Mouse (Mus musculus) layer of hippocampus, adult 11-12 months (tissue): ENCODE results near the gene Cyyr1.
"Not testable (repeated sequence)": the region's sequence is repeated elsewhere in the genome, so short reads cannot be mapped to it uniquely, and the experiment has no call there.

Experiments
- DNase-seq: peaks from one replicate; pipeline ENCODE4 v3.0.0; 2022; ENCODE audit warnings: low spot score

Gene Cyyr1

GRCm38 (mm10) chr16:85553297-85553696 is at the start of gene Cyyr1:
Gene Cyyr1, minus strand, starts transcription at chr16:85553397.
- not testable (repeated sequence) for DNase-seq

DNA sequence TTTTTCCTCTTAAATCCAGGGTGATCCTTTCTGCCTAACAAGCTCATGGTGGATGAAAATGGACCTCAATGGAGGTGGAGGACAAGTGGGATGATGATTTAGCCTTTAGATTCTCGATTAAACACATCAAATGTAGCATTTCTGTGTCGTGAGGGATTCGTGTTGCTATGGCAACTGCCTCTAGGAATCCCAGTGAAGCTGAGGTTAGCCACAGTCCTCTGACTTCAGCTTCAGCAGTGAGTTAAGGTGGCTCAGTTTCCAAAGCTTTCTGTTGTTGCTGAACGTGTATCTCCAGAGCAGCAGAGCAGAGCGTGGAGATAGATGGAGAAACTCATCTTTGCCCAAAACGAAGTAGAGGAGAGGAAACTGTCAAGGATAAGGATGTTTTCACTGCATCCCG is 35.6 kb upstream of the Cyyr1 start:
- no peak for DNase-seq

DNA sequence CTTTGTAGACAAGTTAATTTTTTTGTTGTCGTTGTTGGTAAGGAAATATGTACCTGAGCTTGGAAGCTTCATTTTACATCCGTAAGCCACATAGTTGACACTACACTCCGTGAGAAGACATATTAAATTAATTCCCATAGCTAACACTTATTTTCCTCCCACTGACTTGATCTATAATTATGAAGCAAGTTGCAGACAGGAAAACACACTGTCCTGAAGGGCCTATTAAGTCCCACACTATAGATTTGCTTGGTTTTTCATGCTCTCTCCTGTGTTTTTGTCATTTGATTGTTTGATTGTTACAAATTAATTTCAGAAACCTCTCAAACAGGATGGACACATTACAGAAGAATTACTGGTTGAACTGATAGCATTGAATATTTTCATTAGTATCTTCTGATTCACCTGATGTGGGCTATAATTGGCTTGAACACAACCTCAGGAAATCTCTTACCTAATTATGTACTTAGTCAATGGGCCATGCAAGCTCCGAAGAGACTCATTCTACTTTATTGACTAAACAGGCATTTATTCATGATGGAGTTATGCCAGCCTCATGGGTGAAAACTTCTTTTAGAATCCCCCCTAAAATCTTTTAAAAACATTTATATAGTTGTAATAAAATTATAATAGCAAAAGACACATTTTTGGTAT is 34.5 kb upstream of the Cyyr1 start:
- DNase-seq: no peak

- DNase-seq: no peak
These were observed 13.3 kb upstream of the Cyyr1 start for GRCm38 (mm10) chr16:85566474-85566873.

DNA sequence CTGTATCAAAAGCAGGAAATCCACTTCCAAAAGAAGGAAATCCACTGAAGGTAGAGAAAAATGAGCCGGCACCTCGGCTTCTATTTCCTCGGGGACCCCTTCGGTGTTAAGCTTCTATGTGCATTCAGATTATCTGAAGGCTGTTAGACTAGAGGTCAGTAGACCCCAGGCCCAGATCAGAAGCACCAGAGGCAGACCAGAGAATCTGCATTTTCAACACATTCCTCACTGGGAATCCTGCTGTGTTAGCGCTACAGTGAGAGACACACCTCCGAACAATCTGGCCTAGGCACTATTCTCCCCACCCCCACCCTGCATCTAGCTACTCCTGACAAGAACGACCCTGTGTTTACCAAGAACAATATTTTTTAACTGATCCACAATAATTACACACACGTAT is 641 bp upstream of the Cyyr1 start:
- no peak for DNase-seq

GRCm38 (mm10) chr16:85551976-85552375 is 1.2 kb downstream of the Cyyr1 start:
- DNase-seq: not testable (repeated sequence)

DNA sequence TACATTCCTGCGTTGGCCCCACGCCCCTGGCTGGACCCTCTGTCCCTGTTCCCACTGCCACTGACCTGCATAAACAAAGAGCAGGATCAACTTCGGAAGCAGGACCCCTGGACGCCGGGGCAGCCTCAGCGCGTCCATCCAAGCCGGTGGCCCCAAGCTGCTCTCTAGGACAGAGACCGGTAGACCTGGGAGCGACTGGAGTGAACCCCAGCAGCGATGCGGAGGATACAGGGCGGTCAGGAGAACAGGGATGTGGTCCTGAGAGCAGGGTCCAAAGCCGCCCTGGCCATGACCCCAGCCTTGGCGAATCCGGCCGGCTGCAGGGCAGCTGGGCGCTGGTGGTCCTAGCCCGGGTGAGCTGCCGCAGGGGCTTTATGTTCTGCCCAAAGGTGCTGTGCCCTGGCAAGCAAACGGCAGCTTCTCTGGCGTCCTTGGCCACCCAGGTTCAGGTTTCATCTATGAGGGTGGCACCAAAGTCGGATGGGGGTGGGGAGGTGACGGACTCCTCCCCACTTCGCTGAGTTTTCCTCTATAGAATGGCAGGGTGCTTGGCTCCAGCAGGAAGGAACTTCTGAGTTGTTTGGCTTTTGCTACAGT is 3.1 kb downstream of the Cyyr1 start:
- no peak for DNase-seq

GRCm38 (mm10) chr16:85546519-85546918 is 6.7 kb downstream of the Cyyr1 start:
- no peak for DNase-seq

DNA sequence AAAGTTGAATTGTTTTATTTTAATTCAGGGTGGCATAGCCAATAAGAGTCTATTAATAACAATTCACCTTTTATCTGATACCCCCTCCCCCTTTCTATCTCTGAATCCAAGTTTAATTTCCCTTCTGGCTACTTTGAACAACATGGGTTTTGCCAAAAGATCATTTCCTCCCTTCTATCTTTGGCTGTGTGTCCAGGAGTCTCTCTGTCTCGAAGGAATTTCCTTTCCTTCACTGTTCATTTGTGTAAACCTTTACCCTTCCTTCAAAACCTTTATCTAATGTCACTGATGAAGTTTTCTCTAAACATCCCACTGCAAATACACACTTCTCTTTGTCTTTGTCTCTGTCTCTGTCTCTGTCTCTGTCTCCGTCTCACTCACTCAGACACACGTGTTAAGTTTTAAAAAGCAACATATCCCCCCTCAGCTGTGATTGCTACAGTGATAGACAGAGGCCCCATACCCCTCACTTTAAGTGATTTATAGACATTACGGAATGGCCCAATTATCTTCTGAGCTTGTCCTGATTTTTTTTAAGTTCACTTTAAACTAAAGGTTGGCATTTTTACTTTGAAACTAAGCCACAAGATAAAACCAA is 11.4 kb downstream of the Cyyr1 start:
- DNase-seq: no peak

DNA sequence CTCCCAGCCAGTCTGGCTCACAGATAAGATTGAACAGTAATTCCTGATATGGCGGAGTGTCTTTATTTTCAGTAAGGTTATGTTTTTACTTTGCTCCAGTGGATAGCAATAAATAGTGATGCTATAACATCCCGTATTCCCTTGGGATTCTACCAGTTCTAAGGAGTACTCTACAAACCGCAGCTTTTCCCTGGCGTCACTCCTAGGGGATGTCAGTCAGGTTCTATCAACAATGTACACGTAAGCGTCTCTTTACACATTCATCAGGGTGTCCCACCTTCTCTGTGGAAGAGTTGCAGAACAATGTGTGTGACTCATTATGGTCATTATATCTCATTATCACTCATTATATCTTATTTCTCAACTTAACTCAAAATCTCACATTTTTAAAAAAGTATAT is 12.2 kb downstream of the Cyyr1 start:
- DNase-seq: no peak

DNA sequence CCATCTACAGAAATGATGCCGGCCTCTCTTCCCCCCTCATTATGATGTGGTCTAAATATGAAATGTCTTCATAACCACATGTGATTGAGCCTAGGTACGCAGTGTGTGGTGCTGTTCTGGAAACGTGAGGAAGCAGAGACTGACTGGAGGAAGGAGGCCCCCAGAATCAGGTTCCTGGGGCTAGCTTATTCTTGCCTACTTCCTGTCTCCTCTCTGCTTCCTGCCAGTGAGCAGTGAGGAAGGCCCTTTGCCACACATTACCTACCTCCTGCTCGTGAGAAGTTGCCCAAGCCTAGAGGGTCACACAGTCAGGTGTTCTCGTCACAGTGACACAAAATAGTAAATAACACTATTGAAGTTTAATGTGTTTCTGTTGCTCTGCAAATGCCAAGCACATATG is 14.8 kb downstream of the Cyyr1 start:
- no peak for DNase-seq

DNA sequence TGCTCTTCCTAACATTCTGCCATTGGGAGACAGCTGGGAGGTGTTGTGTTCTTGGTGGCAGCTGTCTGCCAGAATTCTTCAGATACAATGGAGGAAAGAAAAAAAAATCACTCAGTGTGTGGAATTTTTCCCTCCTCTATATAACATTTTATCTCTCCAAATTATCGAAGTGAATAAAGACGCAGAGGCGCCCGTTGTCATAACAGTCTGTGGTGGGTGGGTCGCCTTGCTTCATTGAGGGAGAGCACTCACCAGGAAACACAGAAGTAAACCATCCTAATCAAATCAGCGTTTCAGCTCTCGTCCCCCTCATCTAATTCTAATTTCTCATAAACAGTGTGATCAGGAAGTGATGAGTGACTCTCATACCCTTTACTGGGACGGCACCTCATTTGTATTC is 17.1 kb downstream of the Cyyr1 start:
- no peak for DNase-seq

- DNase-seq: no peak
These were observed 25.2 kb downstream of the Cyyr1 start for GRCm38 (mm10) chr16:85527743-85528620.

DNA sequence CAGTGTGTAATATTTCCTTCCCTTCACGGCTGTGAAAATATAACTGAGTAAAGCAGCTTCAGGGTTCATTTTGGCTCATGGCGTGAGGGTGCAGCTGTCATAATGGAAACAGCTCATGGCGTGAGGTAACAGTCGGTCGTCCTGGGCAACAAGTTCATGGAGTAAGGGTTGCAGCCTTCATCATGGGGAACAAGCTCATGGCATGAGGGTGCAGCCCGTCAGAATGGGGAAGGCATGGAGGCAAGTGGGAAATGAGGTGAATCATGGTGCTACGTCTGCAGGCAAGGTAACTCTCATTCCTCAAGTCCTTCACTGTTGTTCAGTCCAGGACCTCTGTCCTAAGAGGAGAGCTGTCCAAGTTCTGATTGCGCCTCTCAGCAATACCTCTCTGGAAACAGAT is 28.6 kb downstream of the Cyyr1 start:
- DNase-seq: no peak

- DNase-seq: no peak
These were observed 45.9 kb downstream of the Cyyr1 start for GRCm38 (mm10) chr16:85507264-85507663.

DNA sequence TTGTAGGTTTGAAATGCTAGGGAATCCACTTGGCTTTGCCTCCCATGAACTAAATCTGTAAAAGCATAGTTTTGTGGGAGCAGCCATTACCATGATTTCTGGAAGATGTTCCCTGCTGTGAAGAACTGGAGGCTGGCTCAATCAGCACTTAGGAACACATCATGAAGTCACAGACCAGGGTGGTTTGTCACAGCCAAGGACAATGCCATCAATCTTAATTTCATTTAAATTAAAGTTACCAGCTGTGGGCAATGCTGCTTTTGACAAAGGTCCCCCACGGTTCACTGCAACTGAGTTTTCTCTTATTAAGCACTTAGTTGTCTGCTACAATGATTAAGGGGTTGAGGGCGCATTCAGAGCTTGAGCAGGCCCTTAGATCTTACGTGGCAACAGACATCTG is 48.1 kb downstream of the Cyyr1 start:
- no peak for DNase-seq

GRCm38 (mm10) chr16:85503416-85503815 is 49.8 kb downstream of the Cyyr1 start:
- no peak for DNase-seq

DNA sequence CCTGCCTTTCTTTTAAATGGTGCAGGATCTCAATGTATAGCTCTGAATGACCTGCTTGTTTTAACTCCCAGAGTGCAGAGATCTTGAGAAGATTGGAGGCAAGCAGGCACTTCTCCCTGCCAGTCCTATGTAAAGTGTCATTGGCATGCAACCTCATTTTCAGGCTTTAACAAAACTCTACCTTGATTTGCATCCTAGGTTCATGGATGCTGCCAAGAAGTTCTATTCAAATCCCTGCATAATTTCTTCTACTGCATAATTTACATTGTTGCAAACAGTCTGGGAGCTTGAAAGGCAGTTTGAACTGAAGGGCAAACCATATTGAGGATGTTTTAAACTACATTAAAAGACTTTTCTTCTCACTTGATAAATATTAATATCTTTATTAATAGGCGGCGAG is 57.4 kb downstream of the Cyyr1 start:
- no peak for DNase-seq

GRCm38 (mm10) chr16:85488105-85488607 is 65.0 kb downstream of the Cyyr1 start:
- peak; percentile 31 for DNase-seq

DNA sequence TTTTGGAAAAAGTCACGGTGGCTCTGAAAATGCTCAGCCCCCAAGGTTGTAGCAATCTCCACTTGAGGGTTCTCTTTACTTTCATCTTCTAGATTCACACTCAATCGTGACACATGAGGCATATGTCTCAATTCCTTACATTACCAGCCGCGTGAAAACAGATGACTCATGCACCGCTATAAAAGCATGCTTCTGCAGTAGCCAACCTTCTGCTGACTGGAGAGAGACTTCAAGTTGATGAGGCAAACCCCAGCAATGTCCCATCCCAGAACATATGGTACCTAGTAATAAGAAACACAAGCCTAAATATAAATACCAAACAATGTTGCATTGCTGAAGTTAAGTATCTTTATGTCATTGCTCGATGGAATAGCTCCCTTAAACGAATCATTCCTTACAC is 65.9 kb downstream of the Cyyr1 start:
- no peak for DNase-seq

DNA sequence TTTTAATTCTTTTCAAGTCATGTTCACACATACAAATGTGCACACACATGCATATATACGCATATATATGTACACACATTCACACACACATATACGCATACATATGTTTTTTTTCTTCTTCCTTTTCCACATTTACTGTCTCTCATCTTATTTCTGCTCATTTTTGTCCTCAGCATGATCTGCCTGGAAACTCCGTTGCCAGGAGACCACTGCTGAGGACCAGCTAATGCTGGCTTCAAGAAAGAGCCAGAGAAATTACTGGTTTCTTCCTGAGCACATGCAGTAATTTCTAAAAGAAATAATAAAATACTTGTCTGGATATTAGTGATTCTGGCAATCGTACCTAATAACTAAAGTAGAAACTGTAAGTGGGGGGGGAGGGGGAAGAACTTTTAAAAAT is 68.6 kb downstream of the Cyyr1 start:
- no peak for DNase-seq

DNA sequence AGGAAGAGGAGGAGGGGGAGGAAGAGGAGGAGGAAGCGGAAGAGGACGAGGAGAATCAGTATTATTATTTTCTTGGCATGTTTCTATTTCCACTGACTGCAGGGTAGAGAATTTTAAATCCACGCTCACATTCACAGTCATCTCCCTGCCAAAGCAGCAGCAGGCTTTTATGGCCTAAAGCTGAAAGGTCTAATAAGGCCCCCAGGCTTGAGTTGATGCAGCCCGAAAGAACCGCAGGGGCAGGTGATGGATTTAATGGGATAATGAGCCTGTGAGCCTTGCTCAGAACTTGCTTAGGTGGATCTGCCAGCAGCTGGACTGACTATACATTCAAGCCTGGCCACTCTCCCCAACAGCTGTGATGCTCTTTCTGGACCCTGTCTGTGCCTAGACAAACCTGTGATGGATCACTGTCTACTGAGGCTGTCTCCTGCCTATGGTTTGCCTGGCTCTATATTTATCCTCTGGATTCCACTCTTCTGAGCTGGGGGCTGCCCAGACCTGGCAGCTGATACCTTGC is 78.6 kb downstream of the Cyyr1 start:
- DNase-seq: no peak
